Mouse (Mus musculus) intestine, postnatal 0 days (tissue): ENCODE data around the gene Olfr288. TPM values are rescaled to one million over a fixed set of nuclear protein-coding genes. Genes with fewer than 3 reads are reported as not detected.
A peak's percentile ranks its signal among the peaks of the same experiment; 100 is the strongest.

Experiments
- ATAC-seq: fragments of 200-750 bp; cut with Nextera tagmentation; 2 replicates; pipeline ENCODE4 v1.8.0; 2017; ENCODE audit warnings: mild to moderate bottlenecking, moderate TSS enrichment, moderate library complexity
- H3K27ac ChIP-seq: fragments of 300-500 bp; sonication (generic); 2 replicates; pipeline ENCODE4 v1.5.1; 2014; ENCODE audit warnings: mild to moderate bottlenecking, low read depth, low read length, moderate library complexity
- H3K27me3 ChIP-seq: fragments of 300-500 bp; sonication (generic); replicated peaks from 2 replicates; pipeline ENCODE4 v1.6.1; 2014; ENCODE audit warnings: low read length, mixed read lengths; ENCODE audit not compliant: control insufficient read depth, insufficient read depth
- H3K36me3 ChIP-seq: fragments of 300-500 bp; sonication (generic); 2 replicates; pipeline ENCODE4 v1.6.1; 2014; ENCODE audit warnings: mild to moderate bottlenecking, moderate library complexity; ENCODE audit not compliant: control insufficient read depth, insufficient read depth
- H3K4me1 ChIP-seq: fragments of 300-500 bp; sonication (generic); replicated peaks from 2 replicates; pipeline ENCODE4 v1.6.1; 2014; ENCODE audit warnings: antibody characterized with exemption, low read length, mixed read lengths; ENCODE audit not compliant: control insufficient read depth, insufficient read depth
- H3K4me2 ChIP-seq: fragments of 300-500 bp; sonication (generic); replicated peaks from 2 replicates; pipeline ENCODE4 v1.6.1; 2014; ENCODE audit warnings: low read depth, mild to moderate bottlenecking, moderate library complexity
- H3K4me3 ChIP-seq: fragments of 300-500 bp; sonication (generic); 2 replicates; pipeline ENCODE4 v1.5.1; 2014; ENCODE audit warnings: low read depth, low read length
- H3K9ac ChIP-seq: fragments of 300-500 bp; sonication (generic); 2 replicates; pipeline ENCODE4 v1.6.1; 2014; ENCODE audit warnings: mild to moderate bottlenecking, low read depth, low read length
- H3K9me3 ChIP-seq: fragments of 300-500 bp; sonication (generic); 2 replicates; pipeline ENCODE4 v1.6.1; 2016; ENCODE audit warnings: mixed run types; ENCODE audit not compliant: control insufficient read depth
- CTCF ChIP-seq: sonication (generic); IDR thresholded peaks from 2 replicates; pipeline ENCODE4 v1.5.1; 2016; ENCODE audit warnings: low read depth, mild to moderate bottlenecking, control low read depth, antibody characterized with exemption, moderate library complexity
- WGBS: fragments of 180-500 bp; shearing (Covaris S2); extraction: QIAGEN DNeasy Blood & Tissue Kit; methylation state at CpG from one replicate; pipeline ENCODE4 v1.1.7; 2014; 5-methylcytosine and 5-hydroxymethylcytosine counted together
- polyA plus RNA-seq: library from polyadenylated mRNA; unstranded; fragments of >200 nt; fragmentation: Nextera tagmentation; extraction: Ambion mirVana; gene quantifications from 2 replicates; pipeline ENCODE4 v1.2.1, GENCODE M21; 2015

The Olfr288 gene
- polyA plus RNA-seq, 1 experiment from 2014 or later: not detected

DNA sequence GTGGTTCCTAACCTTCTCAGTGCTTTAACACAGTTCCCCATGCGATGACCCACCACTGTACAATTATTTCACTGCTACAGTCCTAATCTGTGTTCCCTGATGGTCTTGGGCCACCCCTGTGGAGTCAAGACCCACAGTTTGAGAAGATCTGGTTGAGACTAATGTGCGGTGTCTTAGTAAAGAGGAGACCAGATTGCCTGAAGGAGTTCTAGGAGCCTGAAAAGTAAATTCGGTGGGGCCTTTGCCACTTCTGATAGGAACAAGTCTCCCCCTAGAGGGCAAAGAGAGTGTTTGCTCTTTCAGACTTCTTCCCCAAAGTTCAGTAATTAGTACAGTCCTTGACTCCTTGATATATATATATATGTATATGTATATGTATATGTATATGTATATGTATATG is 41.7 kb downstream of the Olfr288 start:
- H3K27ac ChIP-seq: no peak overlapping the region
- H3K27me3 ChIP-seq: no peaks in the 10 kb centered on the region
- no peaks in the 10 kb centered on the region for H3K9me3 ChIP-seq
- WGBS: 33% methylated on average over 3 of the region's 3 CpGs
- no peak overlapping the region for H3K4me3 ChIP-seq
- no peak overlapping the region for H3K4me2 ChIP-seq
- TF ChIP-seq CTCF: peak; percentile 78
- H3K9ac ChIP-seq: no peak overlapping the region
- no peak for ATAC-seq
- no peaks in the 10 kb centered on the region for H3K36me3 ChIP-seq
- no peaks in the 10 kb centered on the region for H3K4me1 ChIP-seq

DNA sequence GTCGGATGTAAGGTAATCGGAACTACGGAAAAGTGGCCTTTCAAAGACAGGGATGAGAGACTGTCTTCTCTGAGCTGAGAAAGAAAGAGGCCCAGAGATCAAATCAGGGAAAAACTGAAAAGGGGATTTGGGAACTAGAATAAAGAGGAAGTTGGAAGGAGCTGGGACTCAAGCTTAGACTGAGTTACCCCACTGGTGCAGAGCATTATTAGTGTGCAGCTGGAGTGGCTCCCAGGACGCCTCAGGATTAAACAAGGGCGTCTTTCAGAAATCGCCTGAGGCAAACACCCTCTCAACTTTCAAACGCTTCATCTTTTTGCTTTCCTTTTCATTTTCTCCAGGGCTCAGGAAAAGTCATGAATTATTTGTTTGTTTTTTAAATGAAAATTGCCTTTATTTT is 42.4 kb downstream of the Olfr288 start:
- Histone ChIP-seq H3K27me3 (no peaks in the 10 kb centered on the region), H3K4me1 (no peaks in the 10 kb centered on the region), H3K36me3 (no peaks in the 10 kb centered on the region), H3K9ac (no peak overlapping the region), H3K9me3 (no peaks in the 10 kb centered on the region), H3K4me3 (no peak overlapping the region), H3K4me2 (no peak overlapping the region), H3K27ac (no peak overlapping the region)
- WGBS: 81% methylated on average over 7 of the region's 7 CpGs
- no peak for TF ChIP-seq CTCF
- ATAC-seq: no peak

DNA sequence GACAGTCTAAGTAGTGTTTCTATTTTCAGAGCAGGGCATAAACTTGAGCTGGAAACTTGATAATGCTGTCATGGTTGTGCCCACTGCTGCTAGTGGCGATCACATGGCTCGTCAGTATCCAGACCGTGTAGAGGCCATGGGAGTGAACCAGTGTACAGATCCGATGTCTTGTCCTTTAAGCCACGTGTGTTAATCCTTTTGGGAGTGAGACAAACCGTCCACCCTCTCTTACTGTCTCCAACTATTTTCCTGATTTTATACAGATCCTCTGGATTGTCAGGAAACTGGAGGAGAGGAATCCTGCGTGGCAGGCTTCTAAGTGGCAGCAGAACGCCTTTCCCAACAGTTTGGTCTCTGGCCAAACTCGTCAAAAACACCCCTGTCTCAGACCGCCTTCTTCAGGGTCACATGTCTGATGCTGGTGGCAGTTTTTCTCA is 46.2 kb downstream of the Olfr288 start:
- H3K4me1 ChIP-seq: no peaks in the 10 kb centered on the region
- no peak overlapping the region for H3K27ac ChIP-seq
- H3K9me3 ChIP-seq: no peaks in the 10 kb centered on the region
- no peak overlapping the region for H3K4me3 ChIP-seq
- 71% methylated on average over 10 of the region's 10 CpGs for WGBS
- H3K4me2 ChIP-seq: no peak overlapping the region
- ATAC-seq: no peak
- no peak for TF ChIP-seq CTCF
- H3K36me3 ChIP-seq: no peaks in the 10 kb centered on the region
- H3K9ac ChIP-seq: no peak overlapping the region
- no peaks in the 10 kb centered on the region for H3K27me3 ChIP-seq

DNA sequence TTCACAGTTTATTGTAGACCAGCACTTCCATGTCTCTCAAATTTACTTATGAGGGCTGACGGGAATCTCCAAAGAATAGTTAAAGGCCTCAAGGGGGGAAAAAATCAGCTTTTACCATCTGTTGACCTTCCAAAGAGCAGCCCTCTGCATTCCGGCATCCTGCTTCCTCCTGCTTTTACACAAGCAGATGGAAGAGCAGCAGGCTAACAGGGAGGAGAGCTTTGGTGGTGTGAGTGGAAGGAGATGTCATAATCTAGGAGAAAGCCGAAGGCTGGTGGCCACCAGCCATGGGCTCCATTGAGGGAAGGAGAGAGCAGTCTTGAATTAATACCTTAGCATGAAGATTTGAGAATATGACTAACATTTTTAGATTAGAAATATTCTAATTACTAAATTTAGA is 47.0 kb downstream of the Olfr288 start:
- Histone ChIP-seq H3K27me3 (no peaks in the 10 kb centered on the region), H3K36me3 (no peaks in the 10 kb centered on the region), H3K9me3 (no peaks in the 10 kb centered on the region), H3K27ac (no peak overlapping the region), H3K4me1 (no peaks in the 10 kb centered on the region), H3K4me2 (no peak overlapping the region), H3K9ac (no peak overlapping the region), H3K4me3 (no peak overlapping the region)
- WGBS: 69% methylated on average over 3 of the region's 3 CpGs
- no peak for TF ChIP-seq CTCF
- ATAC-seq: no peak

DNA sequence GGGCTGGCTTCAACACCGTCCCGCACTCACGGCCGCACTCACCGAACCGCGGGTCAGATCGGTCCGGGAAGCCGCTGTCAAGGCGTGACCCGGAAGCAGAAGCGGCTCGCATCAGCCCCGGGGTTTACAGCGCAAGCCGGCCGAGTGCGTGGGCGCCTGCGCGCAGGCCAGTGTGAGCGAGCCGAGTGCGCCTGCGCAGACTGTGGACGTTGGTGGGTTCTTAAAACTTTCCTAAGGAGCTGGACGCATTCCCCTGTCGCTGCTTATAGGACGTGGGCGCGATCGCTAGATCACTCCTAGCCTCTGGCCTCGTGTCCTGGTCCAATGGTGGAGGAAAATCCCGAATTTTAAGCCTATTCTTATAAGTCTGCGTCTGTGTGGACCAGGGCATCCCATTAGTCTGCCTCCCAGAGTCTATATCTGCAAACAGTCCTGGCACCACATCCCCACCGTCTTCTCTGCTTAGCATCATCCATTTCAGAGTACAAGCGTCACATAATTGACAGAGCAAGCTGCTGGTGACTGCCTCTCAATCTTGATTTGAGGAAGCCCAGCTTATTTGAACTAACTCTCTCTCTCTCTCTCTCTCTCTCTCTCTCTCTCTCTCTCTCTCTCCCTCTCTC is 49.7 kb downstream of the Olfr288 start:
- Histone ChIP-seq H3K4me3 (peak overlapping the region; percentile 74), H3K36me3 (peaks cover 18% of the 10 kb centered on the region), H3K4me1 (no peaks in the 10 kb centered on the region), H3K9me3 (no peaks in the 10 kb centered on the region), H3K27ac (peak overlapping the region; percentile 84), H3K9ac (peak overlapping the region; percentile 83), H3K4me2 (peak overlapping the region; percentile 87), H3K27me3 (no peaks in the 10 kb centered on the region)
- peak; percentile 94 for ATAC-seq
- under 1% methylated on average over 38 of the region's 38 CpGs for WGBS
- no peak for TF ChIP-seq CTCF

DNA sequence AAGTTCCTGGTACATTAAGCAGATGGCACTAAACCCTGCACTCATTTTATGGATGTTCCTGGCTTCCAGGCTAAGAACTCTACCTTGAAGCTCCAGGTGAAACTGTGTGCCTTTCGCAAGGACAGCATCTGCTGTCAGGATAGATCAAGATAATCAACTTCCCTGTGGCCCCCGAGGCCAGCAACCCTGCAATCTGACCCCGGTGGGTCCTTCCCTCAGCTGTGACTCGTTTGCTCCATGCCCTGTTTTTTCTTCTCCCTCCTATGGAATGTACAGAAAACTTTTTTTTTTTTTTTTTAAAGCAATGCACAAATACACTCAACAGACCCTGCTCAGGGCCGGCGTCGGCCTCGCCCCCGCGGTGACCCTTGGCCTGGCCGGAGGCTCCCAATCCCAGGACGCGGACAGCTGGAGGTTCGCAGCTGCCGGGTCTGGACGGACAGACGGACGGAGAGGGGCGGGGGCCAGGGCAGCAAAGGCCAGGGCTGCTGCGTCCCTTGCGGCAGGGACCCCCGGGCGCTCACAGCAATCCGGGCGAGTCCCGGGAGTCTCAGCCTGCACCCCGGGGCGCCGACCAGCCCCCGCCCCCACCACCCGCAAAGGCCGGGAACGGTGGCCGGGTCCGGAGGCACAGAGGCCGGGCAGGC is 50.4 kb downstream of the Olfr288 start:
- Histone ChIP-seq H3K36me3 (peaks cover 22% of the 10 kb centered on the region), H3K9me3 (no peaks in the 10 kb centered on the region), H3K4me1 (no peaks in the 10 kb centered on the region), H3K4me2 (peak overlapping the region; percentile 87), H3K4me3 (peak overlapping the region; percentile 74), H3K27ac (peak overlapping the region; percentile 84), H3K9ac (peak overlapping the region; percentile 83), H3K27me3 (no peaks in the 10 kb centered on the region)
- WGBS: under 1% methylated on average over 35 of the region's 36 CpGs
- peak; percentile 55 for ATAC-seq
- TF ChIP-seq CTCF: no peak
